Mouse (Mus musculus) adrenal gland, postnatal 10 days (tissue): ENCODE measurements around the gene Ccdc107. TPM values are rescaled to one million over a fixed set of nuclear protein-coding genes. Genes with fewer than 3 reads are reported as not detected.

Experiments used
- DNase-seq: peaks from one replicate; pipeline ENCODE4 v3.0.0; 2021; ENCODE audit warnings: mixed read lengths
- long read RNA-seq, 2 experiments: library from polyadenylated mRNA; stranded (forward); transcript quantifications; one replicate each; pipeline ENCODE4 v2.0.0; 2021
- total RNA-seq, 2 experiments: library from RNA; stranded (reverse); gene quantifications; 2 replicates each; pipeline ENCODE4 v1.2.3; 2021

The Ccdc107 gene
- total RNA-seq: 10 to 100 TPM; 41.1 to 45.5 TPM
- long read RNA-seq, experiment 1, transcript Ccdc107-201 (6 exons, 817 nt): major isoform, 52 of 65 reads
- long read RNA-seq, experiment 1, partial matches to known transcripts: 7 of 65 reads
- long read RNA-seq, experiment 1, other reads (novel, unspliced or antisense): 4 of 65 reads
- long read RNA-seq, experiment 2, transcript Ccdc107-201 (6 exons, 817 nt): major isoform, 46 of 65 reads
- long read RNA-seq, experiment 2, transcript Ccdc107-202 (5 exons, 865 nt): minor isoform, 5 of 65 reads
- long read RNA-seq, experiment 2, partial matches to known transcripts: 10 of 65 reads
- long read RNA-seq, experiment 2, other reads (novel, unspliced or antisense): 4 of 65 reads

- DNase-seq: peak; percentile 94
Observed at GRCm38 (mm10) chr4:43492821-43493185, at the start of gene Ccdc107. Ccdc107 (plus strand) TSS chr4:43492900.

- DNase-seq: peak; percentile 55
Observed at GRCm38 (mm10) chr4:43443511-43443910, 49.2 kb upstream of the Ccdc107 start.

- peak; percentile 77 for DNase-seq
Observed at GRCm38 (mm10) chr4:43447251-43447650, 45.4 kb upstream of the Ccdc107 start.

DNA sequence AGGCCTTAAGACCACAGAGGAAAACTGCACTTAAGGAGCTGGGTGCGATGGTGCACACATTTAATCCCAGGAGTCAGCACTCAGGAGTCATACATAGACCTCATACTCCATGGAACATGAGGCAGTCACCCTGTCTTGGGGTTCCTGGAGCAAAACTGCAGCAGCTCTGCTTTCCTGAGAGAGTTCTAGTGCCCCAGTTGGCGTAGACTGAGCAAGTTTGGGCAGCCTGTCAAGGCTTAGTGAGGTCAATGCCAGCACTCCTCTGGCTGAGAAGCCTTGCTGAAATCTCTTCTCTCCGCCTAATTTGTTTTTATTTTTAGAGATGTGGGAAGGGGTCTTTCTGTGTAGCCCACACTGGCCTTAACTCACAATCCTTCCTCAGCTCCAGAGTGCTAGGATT lies 44.1 kb upstream of the Ccdc107 start:
- peak; percentile 78 for DNase-seq

DNA sequence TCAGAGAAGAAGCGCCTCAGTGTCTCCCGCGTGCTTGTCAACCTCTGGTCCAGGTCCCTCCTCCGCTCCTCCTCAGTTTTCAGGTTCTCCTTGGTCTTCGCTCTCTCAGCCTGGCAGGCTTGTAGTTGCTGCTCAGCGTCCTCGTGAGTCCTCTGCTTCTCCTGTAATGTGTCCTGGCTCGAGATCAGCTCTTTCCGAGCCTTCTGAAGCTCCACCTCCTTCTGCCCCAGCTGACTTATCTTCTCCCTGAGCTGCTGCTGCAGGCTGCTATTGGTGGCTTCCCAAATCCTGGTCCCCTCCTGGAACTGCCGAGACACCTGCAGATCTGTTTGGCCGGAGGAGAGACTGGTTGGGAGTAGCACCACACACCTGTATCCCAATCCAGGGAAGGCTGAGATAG lies 40.4 kb upstream of the Ccdc107 start:
- peak; percentile 45 for DNase-seq

DNA sequence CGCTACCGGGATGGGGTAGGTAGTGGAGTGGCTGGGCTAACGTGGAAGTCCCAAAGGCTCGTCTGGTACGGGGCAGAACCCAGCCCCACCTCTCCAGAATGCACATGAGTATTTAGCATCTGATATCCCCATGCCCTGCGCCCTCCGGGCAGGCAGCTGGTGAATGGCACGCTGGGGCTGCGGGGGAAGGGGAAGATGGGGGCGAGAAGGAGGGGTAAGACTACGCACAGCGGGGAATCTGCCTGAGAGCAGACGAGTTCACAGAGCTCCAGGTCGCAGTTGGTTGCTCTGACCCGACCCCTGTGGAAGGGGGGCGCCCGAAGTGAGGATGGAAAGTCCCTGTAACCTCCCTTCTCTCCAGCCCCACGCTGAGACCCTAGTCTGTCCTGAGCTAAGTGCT lies 39.3 kb upstream of the Ccdc107 start:
- DNase-seq: no peak

- DNase-seq: no peak
Observed at GRCm38 (mm10) chr4:43454041-43454836, 38.5 kb upstream of the Ccdc107 start, which contains the start of gene Cd72. Cd72 (minus strand) TSS chr4:43454628.

DNA sequence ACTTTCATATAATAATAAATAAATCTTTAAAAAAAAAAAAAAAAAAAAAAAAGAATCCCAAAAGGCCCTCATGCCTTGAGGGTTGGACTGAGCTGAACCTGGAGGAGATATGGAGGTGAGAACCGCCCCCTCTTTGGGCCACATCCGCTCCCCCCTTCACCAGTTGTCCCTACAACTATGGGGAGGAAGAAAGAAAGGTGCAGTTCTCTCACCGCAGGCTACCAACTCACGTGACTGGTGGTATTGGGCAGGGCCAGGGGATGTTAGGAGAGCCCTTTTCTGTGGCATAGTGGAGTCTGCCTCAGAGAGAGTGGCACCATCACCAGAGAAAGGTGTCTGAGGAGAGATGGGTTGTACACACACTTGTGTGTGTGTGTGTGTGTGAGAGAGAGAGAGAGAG lies 36.2 kb upstream of the Ccdc107 start:
- DNase-seq: no peak

GRCm38 (mm10) chr4:43457124-43457523 lies 35.6 kb upstream of the Ccdc107 start:
- no peak for DNase-seq

- DNase-seq: no peak
Observed at GRCm38 (mm10) chr4:43463102-43463501, 29.6 kb upstream of the Ccdc107 start.

DNA sequence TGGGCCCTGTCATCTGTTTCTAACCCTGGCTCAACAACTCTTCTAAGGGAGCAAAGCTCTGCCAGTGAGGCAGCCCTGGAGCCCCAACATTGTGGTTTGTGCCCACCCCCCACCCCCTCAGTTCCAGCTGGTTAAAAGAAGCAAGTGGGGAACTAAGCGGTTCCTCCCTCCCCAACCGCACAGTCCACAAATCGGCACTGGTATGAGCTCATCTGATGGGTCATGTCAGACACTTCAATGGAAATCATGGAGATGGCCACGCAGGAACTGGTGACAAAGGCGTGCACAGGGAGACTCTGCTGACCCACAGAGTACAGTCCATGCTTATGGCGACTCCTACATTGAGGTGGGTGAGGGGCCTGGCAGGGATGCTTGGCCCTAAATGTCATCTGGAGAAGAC lies 26.8 kb upstream of the Ccdc107 start:
- no peak for DNase-seq

DNA sequence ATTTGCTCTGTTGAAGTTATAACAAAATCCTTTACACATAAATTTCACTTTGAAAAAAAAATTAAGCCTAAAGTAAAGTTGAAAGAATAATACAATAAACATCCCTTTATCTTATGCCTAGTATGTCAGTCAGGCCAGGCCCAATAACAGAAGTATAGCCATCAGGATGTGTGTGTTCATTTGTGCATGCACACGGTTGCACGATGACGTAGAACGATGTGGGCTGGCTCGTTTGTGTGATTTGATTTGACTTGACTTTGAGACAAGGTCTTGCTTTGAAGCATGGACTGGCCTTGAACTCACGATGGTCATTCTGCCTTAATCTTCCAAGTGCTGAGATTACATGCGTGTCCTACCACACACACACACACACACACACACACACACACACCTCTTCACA lies 25.8 kb upstream of the Ccdc107 start:
- DNase-seq: no peak

DNA sequence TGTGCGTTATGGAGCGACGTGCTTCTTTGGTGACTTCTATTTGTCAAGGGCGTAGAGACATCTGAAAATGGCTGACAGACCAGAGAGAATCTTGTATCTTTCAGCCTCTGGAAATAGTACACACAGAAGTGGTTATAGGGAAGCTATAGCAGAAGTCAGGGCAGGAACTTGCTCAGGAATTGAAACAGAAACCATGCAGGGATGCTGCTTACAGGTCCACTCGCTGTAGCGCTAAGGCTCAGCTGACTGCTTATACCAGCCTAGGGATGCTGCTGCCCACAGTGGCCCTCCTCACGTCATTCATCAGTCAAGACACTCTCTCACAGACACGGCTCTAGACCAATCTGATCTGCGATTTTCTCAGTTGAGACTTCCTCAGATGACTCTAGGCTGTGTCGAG lies 22.4 kb upstream of the Ccdc107 start:
- no peak for DNase-seq

GRCm38 (mm10) chr4:43473636-43474035 lies 19.1 kb upstream of the Ccdc107 start:
- no peak for DNase-seq

GRCm38 (mm10) chr4:43476604-43477003 lies 16.1 kb upstream of the Ccdc107 start:
- no peak for DNase-seq

GRCm38 (mm10) chr4:43477857-43478533 lies 14.7 kb upstream of the Ccdc107 start:
- DNase-seq: peak; percentile 91

GRCm38 (mm10) chr4:43478534-43478858 lies 14.2 kb upstream of the Ccdc107 start:
- no peak for DNase-seq

DNA sequence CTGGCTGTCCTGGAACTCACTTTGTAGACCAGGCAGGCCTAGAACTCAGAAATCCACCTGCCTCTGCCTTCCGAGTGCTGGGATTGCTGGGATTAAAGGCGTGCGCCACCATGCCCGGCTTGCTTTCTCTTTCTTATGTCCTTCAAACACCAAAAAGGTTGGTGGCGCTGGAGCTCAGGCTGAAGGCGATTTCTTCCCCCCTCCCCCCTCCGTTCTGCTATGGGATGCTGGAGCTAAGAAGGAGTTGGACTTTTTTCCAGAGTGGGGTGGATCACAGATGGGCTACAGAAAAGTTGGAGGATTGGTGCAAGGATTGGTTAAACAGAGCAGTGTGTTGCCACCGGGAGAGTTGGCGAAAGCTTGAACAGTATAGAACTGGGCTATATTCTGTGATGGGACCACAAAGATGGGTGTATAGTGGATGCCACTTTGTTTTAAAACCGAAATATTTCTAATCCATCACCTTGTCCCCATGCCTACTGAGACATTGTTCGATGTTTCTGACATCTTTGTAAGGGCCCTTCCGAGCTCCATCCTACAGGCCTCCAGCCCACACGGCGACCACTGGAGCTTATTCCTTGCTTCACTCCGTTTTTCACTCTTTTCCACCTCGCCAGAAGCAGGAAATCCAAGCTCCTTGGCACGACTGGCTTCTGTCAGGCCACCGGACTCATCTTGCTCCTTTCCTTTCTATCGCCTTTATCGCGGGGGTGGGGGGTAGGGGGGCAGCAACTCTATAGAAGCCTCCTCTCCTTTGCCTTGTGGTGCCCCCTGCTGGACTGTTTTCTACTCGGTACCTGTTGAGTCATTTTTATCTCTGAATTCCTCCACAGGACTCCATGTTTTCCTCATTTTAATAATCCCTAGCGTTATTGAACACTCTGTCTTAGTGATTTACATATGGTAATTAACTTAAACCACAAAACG lies 13.5 kb upstream of the Ccdc107 start:
- peak; percentile 82 for DNase-seq

DNA sequence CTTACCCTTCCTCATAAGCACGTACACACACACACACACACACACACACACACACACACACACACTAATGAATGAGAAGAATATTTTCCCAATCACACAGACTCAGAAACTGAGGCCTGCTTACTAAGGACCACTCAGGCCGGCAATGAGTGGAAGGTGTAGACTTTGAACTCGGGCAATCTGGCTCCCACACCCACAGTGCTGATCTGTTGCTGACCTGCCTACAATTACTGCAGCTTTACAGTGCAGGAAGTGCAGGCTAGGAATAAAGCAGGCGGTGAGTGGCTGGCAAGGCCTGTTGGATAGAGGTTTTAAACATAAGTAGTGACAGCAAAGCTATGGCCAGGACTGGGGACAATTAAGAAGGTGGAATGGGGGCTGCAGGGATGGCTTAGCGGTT lies 11.7 kb upstream of the Ccdc107 start:
- no peak for DNase-seq

GRCm38 (mm10) chr4:43481894-43482456 lies 10.7 kb upstream of the Ccdc107 start:
- no peak for DNase-seq

GRCm38 (mm10) chr4:43482591-43482990 lies 10.1 kb upstream of the Ccdc107 start:
- DNase-seq: peak; percentile 59
